Mouse (Mus musculus) testis, adult 2 months (tissue): Measurements from ENCODE around the gene Coq10b.

Source experiments
- CTCF ChIP-seq: fragments of 200-500 bp; IDR thresholded peaks from 2 replicates; pipeline ENCODE4 v1.5.1; 2012; ENCODE audit warnings: low read depth, mild to moderate bottlenecking, inconsistent platforms, low read length, moderate library complexity; ENCODE audit not compliant: control insufficient read depth, insufficient read depth, insufficient replicate concordance
- POLR2A ChIP-seq: fragments of 200-500 bp; IDR thresholded peaks from 2 replicates; pipeline ENCODE4 v1.6.1; 2012; ENCODE audit warnings: low read depth, mild to moderate bottlenecking, inconsistent platforms, low read length, moderate library complexity; ENCODE audit not compliant: control insufficient read depth

GRCm38 (mm10) chr1:55042246-55042645 is 10.3 kb upstream of the Coq10b start:
- TF ChIP-seq CTCF (no peak), POLR2A (no peak)
